Mouse (Mus musculus) gastrocnemius, postnatal 4 days (tissue): Measurements from ENCODE around the gene Kl. TPM values are rescaled to one million over a fixed set of nuclear protein-coding genes. Genes with fewer than 3 reads are reported as not detected.

Experiments
- DNase-seq, 2 experiments: peaks; one replicate each; pipeline ENCODE4 v3.0.0; 2021 to 2022; ENCODE audit warnings: low spot score in 2 of 2, mixed read lengths in 2 of 2
- long read RNA-seq, 2 experiments: library from polyadenylated mRNA; stranded (forward); transcript quantifications; one replicate each; pipeline ENCODE4 v2.0.0; 2021
- total RNA-seq, 2 experiments: library from RNA; stranded (reverse); gene quantifications; 2 replicates each; pipeline ENCODE4 v1.2.3; 2021

Kl gene
- 1 to 10 TPM; 3.0 to 3.4 TPM for total RNA-seq
- long read RNA-seq, experiment 1, full-length matches to known transcripts, result 3 of 5 reads
- long read RNA-seq, experiment 1, partial matches to known transcripts, result 0 of 5 reads
- long read RNA-seq, experiment 1, other reads (novel, unspliced or antisense), result 2 of 5 reads
- long read RNA-seq, experiment 2, full-length matches to known transcripts, result 1 of 3 reads
- long read RNA-seq, experiment 2, partial matches to known transcripts, result 0 of 3 reads
- long read RNA-seq, experiment 2, other reads (novel, unspliced or antisense), result 2 of 3 reads

DNA sequence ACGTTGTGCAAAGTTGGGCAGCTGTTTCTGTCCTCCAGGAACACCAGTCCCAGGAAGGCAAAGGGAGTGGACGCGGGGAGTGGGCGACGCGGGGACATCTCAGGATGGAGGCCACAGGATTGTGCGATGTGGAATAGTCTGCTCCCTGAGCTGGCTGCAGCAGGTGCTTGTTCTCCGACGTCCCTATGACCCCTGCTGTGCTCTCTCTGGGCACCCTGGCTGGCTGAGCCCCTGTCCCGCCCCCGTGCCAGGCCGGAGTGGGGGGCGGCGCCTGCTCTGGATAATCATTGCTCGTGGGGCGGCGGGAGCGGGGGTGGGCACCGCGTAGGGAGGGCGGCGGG lies at the start of gene Kl:
Gene Kl (plus strand): TSS at position 280 of the 341 bp plus-strand sequence.
- no peak for DNase-seq

DNA sequence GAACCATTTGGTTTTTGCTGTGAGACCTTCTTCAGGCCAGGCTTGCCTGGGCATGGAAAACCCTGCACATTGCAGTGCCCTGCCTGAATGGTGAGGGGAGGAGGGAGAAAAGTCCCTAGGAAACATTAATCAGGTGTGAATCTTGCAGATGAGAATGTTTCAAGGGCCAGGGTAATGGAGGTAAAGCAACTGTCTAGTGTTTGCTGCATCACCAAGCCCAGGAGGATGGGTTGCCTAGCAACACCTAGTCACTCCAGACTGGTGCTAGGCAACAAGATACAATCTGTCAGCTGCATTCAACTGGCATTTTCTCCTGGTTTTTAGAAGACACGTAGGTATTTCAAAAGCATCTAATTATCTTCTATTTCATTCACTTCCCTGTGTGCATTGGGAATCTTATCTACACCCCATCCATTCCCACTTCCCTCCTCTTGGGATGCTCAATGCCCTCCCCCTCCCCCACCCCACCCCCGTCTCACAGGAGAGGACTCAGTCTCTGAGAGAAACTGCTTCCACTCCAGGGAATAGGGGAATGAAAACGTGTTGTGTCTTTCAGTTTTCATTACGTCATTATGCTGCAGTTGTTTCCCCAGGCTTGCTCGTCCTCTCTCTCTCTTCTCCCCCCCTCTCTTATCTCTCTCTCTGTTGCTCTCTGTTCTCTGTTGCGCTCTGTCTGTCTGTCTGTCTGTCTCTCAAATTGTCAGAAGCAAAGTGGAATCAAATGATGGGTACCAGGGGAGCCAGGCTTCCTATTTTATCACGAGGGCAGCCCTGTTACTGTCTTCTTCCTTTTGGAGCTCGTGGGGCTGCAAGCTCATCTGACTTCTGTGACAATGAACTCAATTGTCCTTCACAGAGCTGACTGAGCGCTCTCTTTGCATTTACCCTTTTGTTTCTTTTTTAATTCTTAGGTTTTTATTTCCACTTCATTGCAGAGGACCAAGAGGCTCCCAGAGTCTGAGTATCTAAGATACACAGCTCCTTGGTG lies 46.1 kb upstream of the Kl start:
- no peak for DNase-seq

DNA sequence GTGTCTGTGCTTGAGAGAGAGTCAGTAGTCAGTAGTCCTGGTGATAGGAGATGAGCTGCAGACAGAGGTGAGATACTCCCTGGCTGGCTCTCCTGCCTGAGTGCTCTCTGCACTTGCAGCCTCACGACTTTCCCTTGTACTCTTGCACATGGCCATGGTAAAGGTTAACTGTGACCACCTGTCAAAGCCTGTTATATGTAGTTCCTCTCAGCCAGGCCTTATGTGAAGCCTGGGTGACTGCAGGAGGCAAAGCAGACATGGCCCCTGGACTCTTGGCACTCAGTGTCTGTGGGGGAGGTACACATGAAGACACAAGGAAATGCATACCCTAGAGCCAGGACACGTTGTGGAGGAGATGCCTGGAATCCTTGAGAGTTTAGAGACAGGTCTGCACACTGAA lies 40.3 kb upstream of the Kl start:
- no peak for DNase-seq

DNA sequence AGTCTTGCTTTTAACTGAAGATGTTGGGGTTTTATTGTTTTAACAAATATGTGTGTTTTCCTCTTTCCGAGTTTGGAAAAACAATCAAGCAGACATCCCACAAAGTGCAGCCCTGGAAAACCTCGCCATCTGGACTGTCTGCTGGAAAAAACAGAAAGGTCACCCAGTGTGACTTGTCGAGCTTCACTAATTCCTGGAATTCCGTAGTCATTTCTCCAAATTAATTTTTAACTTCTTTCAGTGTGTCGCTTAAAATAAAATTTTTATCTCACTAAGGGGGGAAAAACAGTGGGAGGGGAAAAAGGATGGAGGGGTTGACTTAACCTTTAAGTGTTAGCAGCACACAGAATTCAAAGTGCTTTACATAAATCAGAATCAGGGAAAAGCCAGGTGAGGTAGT lies 39.8 kb upstream of the Kl start:
- no peak for DNase-seq

DNA sequence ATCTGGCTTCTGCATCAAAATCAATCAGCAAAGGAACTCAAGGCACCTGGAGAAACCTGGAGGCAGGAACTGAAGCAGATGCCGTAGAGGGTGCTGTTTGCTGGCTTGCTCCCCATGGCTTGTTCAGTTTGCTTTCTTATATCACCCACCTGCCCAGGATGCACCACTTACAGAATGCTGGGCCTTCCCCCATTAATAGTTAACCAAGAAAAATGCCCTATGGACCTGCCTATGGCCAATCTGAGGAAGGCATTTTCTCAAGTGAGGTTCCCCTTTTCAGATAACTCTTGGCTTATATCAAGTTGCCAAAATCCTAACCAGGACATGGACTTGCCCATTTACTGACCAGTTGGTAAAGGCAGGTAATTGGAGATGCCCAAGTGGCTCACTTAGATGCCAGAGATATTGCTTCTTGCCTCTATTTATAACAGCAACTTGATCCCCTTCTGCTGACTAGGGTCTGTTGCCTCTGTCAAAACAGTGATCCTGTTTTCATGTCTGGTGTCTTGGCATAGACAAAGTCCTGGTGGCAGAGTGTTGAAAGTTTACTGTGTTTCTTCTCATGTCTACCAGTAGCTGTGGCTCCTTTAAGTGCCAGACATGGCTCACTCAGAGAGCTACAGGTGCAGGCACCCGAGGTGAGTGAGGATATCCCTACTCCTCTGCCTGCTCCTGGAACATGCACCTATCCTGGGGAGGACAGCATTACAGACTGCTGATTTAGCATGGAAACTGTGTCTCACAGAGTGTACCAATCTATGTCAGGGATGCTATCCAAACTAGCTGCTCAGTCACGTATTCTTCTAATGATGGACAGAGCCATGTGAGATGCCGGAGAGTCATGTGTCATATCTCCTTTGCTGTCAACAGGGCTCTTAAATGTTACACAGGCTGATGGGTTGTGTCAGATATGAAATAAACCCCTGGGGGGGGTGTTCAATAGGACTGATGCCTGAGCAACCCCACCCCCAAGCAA lies 37.0 kb upstream of the Kl start:
- DNase-seq, result no peak

DNA sequence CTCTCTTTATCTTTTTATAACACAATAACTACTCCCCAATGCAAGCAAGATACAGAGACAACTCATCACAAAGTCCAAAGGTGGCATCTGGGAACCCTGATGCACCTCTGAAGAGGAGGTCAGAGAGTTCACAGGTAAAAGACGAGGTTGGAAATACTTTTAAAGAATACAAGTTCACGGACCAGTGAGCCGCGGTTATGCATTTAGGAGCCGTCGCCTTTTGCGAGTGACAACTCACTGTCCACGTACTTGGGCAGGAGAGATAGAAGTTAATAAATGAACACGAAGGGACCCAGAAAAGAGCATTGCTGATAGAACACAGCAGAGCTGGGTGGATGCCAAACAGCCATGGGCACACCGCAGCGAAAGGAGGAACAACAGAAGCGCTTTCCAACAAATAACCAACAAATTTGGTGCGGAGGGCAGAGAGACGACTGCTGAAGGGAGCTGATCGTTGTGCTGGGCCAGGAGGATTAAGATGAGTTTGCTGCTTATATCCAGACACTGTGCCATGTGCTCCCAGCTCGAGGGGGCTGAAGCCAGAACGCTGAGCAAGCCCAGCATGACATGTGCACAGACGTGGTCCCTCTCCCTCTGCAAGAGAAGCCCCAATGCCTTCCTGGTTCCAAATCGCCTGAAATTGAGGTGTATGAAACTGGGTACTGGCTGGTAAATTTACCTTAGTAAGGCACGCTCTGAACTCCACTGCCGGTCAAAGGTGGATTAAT lies 35.1 kb upstream of the Kl start:
- DNase-seq, result no peak

DNA sequence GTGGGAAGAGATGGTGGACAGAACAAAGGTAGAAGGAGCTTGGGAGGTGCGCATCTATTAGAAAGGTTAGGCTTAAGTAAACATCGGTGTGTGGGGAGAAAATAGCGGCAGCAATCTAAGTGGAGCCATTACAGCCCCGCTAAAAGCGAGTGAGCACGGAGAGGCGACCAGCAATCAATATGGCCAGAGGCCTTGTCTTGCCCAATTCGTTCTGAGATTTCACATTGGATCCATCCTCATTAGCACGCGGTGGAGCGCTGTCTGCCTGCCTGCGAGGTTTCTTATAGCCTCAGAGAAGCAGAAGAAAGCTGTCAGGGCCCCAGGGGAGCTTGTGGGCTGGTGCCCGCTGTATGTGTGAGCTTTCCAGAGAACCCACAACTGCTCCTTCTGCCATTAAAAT lies 33.8 kb upstream of the Kl start:
- DNase-seq, result no peak

DNA sequence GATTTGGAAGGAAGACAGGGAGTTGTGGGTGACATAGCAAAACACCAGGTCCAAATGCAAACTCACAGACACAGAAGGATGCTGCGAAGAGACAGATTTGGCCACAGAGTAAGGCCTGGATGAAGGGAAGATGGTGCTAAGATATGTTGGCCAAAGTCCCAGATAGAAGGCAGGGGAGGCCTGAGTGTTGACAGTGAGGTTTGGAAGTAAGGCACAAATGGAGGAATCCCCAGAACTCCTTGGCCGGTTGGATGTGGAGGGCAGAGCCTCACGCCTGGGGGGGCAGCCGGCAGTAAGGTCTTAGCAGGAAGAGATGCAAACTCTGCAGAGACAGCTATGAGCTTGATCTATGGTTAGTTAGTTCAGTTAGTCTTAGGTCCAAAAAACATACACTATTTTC lies 33.1 kb upstream of the Kl start:
- no peak for DNase-seq

DNA sequence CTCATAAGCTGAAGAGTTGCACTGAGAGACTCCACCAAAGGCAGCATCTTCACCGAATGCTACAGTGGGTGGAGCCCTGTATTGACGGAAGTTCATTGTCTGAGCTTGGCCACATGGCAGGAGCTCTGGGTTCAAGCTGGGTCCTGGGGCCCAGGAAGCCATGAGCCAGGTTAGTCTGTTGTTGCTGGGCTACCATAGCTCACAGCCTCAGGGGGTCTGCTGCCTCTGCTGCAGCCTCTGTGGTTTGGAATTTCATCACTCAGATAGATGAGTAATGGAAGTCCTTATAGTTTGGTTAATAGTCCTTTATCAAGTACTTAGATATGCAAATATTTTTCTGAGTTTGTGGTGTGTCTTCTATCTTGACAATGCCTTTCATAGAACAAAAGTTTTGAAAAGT lies 32.4 kb upstream of the Kl start:
- DNase-seq, result no peak

DNA sequence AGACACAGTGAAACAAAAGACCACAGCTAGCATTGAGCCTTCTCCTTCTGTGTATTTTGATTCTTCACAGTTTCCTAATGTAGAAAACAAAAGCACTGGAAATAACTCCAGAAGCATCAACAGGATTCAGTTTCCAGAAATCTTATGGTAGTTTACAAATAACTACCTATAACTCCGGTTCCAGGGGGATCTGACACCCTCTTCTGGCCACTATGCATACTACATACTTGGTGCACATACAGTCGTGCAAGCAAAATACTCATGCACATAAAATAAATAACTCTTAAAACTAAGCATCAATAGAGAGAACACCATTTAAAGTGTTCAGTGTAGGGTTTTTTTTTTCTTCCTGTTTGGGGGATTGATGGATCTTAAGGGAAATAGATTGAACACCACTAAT lies 23.0 kb upstream of the Kl start:
- DNase-seq, result no peak

DNA sequence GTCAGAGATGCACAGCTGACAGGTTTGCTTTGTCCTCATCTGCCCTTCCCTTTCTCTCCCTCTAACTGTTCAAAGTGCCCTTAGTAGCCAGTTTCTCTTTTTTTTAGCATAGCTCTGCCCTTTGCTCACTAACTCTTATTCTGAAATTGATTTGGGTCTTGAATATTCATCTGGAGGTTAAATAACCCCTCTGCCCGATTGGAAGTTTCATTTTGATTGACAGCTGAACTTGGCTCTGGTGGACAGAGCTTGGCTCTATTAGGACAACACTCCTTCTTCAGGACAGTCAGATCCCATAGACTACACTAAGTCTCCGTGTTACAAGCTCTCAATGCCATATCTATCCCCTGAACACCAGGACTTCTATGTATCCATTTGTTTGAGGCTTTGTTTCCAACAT lies 19.8 kb upstream of the Kl start:
- DNase-seq, result no peak

DNA sequence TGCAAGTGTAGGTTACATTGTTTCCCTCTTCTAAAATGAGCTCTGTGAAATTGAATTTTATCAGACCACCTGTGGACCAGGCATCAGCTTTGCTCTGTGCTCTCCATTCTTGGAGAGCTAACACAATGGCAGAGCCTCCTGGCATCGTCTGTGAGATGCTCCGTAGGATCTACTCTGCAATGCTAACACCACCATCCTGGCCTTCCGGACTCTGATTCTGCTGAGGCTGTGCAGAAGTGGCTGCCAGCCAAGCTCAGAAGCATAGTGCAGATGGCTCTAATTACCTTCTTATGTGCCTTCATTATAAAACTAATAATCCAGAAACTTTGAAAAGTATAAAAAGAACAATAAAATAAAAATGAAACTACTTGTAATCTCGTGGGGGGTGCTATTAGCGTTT lies 16.2 kb upstream of the Kl start:
- DNase-seq, result no peak

DNA sequence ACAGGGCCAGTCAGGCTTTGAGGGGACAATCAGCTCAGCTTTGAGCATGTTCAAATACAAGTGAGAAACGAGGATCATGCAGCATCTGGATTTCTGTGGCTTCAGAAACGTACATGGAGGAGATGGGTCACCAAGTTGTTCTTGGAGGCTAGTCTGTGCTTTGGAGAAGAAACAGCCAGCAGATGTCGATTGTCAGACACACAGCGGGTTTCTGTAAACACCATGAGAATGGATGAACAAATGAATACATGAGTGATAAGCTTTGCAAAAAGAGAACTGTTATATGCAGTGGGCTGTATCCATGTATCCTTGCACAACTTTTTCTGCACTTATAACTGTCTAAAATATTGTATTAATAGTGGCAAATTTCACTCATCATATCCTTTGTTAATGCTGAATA lies 15.6 kb upstream of the Kl start:
- no peak for DNase-seq

DNA sequence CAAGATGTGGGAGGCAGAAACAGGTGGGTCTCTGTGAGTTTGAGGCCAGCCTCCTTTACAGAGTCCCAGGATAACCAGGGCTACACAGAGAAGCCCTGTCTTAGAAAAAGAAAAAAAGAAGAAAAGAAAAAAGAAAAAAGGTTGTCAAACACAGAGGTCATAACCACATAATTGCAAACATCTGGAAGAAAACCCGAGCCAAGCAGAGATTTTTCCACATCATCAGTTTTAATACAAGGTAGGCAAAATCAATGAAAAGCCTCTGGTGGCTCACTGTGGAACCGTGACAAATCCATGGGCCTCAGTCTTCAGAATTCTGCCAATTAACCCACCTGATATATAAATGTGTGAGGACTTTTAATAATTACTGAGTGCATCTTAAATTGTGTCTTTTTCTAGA lies 14.9 kb upstream of the Kl start:
- DNase-seq, result no peak

DNA sequence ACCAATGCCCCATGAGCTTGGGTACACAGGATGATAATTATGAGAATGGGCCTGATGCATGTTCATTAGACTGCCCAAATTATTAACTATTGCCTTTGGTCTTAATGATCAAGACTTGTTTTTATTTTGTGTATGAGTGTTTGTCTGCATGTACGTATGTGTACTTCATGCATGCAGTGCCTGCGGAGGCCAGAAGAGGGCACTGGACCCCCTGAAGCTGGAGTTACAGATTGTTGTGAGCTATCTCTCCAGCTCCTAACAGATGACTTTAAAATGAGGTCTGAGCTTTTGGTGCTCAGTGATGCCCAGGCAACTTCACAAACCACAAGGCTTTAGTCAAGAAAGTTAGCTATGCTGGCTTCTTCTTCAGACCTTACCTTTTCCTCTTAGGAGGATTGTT lies 6.8 kb upstream of the Kl start:
- no peak for DNase-seq

DNA sequence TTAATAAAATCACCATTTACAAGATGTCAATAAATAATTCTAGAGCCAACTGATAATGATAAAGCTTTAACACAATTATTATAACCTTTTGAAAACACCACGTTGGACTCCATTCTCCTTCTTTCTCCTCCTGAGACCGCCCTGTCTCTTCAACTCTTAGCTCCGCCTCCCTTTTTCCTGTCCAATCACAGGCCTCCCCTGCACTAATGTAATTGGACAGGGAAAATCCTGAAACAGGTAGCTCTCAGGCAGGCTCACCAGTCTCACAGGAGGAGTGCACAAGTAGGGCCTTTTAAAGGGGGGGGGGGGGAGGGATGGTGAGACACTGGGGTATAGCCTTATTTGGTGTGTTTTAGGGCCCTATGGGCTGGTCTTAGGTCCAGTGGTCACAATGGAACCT lies 3.3 kb upstream of the Kl start:
- DNase-seq, result no peak

DNA sequence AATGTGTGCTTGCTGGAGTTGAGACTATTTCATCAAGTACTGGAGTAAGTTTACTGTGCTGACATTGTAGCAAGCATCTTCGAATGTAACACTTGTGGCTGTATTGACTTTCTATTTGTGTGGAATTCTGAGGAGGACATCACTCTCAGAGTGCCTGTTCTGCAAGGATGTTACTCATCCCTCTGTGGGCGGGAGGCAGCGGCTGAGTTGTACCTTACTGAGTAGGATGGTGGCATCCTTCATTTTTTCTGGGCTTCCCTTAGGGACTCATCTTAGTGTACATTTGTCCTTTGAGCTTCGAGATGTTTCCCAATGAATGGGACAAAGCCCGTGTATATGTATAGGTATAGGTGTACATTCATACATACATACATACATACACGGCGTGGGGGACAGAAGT lies 1.1 kb upstream of the Kl start:
- DNase-seq, result no peak

DNA sequence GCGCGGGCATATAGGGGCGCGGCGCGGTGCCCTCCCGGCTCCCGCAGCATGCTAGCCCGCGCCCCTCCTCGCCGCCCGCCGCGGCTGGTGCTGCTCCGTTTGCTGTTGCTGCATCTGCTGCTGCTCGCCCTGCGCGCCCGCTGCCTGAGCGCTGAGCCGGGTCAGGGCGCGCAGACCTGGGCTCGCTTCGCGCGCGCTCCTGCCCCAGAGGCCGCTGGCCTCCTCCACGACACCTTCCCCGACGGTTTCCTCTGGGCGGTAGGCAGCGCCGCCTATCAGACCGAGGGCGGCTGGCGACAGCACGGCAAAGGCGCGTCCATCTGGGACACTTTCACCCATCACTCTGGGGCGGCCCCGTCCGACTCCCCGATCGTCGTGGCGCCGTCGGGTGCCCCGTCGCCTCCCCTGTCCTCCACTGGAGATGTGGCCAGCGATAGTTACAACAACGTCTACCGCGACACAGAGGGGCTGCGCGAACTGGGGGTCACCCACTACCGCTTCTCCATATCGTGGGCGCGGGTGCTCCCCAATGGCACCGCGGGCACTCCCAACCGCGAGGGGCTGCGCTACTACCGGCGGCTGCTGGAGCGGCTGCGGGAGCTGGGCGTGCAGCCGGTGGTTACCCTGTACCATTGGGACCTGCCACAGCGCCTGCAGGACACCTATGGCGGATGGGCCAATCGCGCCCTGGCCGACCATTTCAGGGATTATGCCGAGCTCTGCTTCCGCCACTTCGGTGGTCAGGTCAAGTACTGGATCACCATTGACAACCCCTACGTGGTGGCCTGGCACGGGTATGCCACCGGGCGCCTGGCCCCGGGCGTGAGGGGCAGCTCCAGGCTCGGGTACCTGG lies 488 bp downstream of the Kl start:
- DNase-seq, result peak; percentile 24 to 44

DNA sequence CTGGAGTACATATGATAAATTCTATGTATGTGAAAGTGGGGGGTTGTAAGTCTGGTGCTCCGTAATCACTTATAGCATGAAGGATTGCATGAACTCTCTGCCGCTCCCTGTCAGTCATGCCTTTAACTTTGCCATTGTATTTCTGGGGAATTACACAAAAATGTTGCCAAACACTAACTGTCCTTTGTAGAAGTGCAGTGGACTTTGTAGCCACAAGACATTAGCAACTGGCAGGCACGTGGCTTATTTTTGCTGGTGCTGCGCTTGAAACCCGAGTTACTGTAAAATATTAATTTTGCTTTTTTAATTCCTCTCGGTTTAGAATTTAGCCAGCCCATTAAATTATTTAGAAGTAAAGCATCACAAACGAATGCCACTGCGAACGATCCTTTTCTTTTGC lies 2.4 kb downstream of the Kl start:
- DNase-seq, result no peak

DNA sequence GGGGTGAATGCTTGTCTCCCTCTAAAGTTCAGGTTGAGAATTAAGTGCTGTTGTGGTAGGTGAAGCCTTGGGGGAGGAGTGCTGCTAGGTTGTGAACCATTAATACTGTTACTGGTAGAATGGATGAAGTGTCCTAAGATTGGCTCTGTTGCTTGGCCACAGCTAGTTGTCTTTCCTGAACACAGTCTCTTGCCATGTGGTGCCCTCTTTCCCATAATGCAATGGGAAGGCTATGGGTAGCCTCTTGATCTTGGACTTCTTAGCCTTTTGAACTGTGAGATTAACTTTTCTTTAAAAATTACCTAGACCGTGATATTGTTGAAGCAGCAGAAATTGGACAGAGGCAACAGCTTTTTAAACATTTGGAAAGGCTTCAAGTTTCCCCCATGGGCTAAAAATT lies 7.5 kb downstream of the Kl start:
- DNase-seq, result no peak
